ENCODE assay signal across 25 mouse cellular contexts in the genomic region with DNA sequence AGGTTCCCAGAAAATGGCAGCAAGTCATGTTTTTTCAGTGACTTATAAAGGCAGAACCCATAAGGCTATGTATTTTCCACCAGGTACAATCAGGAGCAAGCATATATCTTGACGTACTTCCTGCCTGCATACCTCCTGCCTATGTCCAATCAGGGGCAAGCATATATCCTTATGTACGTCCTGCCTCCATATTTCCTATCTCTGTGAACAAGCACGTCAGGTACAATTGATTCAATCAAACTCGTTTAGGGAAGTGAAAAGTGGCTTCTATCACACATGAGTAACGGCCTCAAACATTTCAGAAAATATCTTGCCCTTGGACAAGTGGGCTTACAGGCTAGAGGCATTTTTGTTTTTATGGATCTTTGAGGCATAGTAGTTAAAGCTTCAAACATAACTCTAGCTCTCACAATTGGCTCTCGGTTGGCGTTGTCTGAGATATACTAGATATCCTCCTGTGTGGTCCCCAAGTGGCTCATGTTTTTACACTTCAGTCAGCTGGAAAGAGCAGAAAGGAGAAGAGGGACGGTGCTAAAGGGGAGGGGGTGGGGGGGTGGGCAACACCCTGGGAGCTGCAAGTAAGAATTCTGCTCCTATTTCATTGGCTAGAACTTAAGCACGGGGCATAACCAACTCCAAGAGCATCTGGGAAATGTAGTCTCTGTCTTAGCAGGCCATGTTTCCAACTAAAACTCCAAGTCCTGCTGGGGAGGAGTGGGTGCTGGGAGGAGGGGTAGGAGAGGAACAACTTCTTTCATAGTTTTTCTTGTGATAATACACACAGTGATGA. TPM values are rescaled to one million over a fixed set of nuclear protein-coding genes. Genes with fewer than 3 reads are reported as not detected.
DNase-seq lines count a peak whose midpoint lies in the region; ATAC-seq and TF ChIP-seq lines count a peak whose summit lies in the region.
"Had no signal": no experiment of that assay in that cellular context is flagged by ENCODE, and none has a peak within 500 bp of the region (broad histone marks: within the 10 kb centered on the region; RNA-seq: fewer than 3 reads in every experiment).

No protein-coding gene starts in this region.

- TF ChIP-seq CTCF in kidney, postnatal 0 days (IDR thresholded peaks at IDR 0.05; ENCODE audit: low read depth) = no peak

- peak; percentile 74 for DNase-seq in kidney, postnatal 0 days (ENCODE audit: low spot score)
- no peak for DNase-seq in kidney, adult 11 months
- DNase-seq in B cell, adult 2 months = peak; percentile 34 to 42
- DNase-seq in ES-E14 (ENCODE audit: low read depth, low spot score) = no peak
- DNase-seq in forebrain, embryonic 11.5 days (ENCODE audit: low spot score) = no peak
- DNase-seq in thymus, adult 18-20 months = no peak
- DNase-seq: cerebellum, adult 2 months; cerebellum, postnatal 14 days; gastrocnemius, postnatal 14 days; heart, adult 11 months; kidney, postnatal 25 days; lung, embryonic 14.5 days; lung, postnatal 14 days; midbrain, embryonic 14.5 days; thymus, postnatal 14 days had no signal

- H3K36me3 ChIP-seq in kidney, postnatal 0 days (ENCODE audit: insufficient read depth, low read length) = 0 out of 2 replicates have a peak, but pooled peaks cover 7% of the 10 kb centered on the region
- no peaks in the 10 kb centered on the region for H3K36me3 ChIP-seq in ES-E14 (ENCODE audit: control insufficient read depth, insufficient read depth, low read length, poor library complexity, severe bottlenecking)
- H3K36me3 ChIP-seq in forebrain, embryonic 11.5 days (ENCODE audit: control insufficient read depth, insufficient read depth, low read length) = no peaks in the 10 kb centered on the region

- no peaks in the 10 kb centered on the region for H3K27me3 ChIP-seq in kidney, postnatal 0 days (ENCODE audit: insufficient read depth, low read length)
- H3K27me3 ChIP-seq in forebrain, embryonic 11.5 days (ENCODE audit: control insufficient read depth, insufficient read depth, low read length) = no peaks in the 10 kb centered on the region
- H3K27me3 ChIP-seq: embryonic facial prominence, embryonic 15.5 days; forebrain, embryonic 13.5 days; heart, embryonic 15.5 days; limb, embryonic 15.5 days had no signal

- H3K4me1 ChIP-seq in kidney, postnatal 0 days (replicated peaks; ENCODE audit: insufficient read depth, low read length) = no peaks in the 10 kb centered on the region
- H3K4me1 ChIP-seq in ES-E14 (ENCODE audit: control insufficient read depth in 2 of 2, insufficient read depth in 2 of 2, low read length in 2 of 2, poor library complexity in 1 of 2) = no peaks in the 10 kb centered on the region
- H3K4me1 ChIP-seq in forebrain, embryonic 11.5 days (replicated peaks; ENCODE audit: control insufficient read depth, insufficient read depth, low read length) = no peaks in the 10 kb centered on the region
- H3K4me1 ChIP-seq: embryonic facial prominence, embryonic 15.5 days; forebrain, embryonic 13.5 days; heart, embryonic 10.5 days; heart, embryonic 15.5 days; limb, embryonic 15.5 days had no signal

- H3K9me3 ChIP-seq in kidney, postnatal 0 days (replicated peaks; ENCODE audit: low read length) = no peaks in the 10 kb centered on the region
- no peaks in the 10 kb centered on the region for H3K9me3 ChIP-seq in ES-E14 (ENCODE audit: control insufficient read depth, insufficient read depth, low read depth, low read length)
- H3K9me3 ChIP-seq in forebrain, embryonic 11.5 days (ENCODE audit: control insufficient read depth, low read length) = no peaks in the 10 kb centered on the region
- H3K9me3 ChIP-seq: embryonic facial prominence, embryonic 10.5 days; embryonic facial prominence, embryonic 15.5 days; forebrain, embryonic 13.5 days; heart, embryonic 10.5 days; heart, embryonic 15.5 days; limb, embryonic 15.5 days had no signal

- ATAC-seq in kidney, postnatal 0 days (replicated peaks; ENCODE audit: low FRiP score, low read depth) = 0 out of 2 replicates have a peak, but pooled peaks have one; percentile 46
- peak; percentile 60; the same call in 1 of the 2 replicates for ATAC-seq in neutrophil, adult 5-6 weeks (ENCODE audit: extremely low read depth, insufficient number of reproducible peaks, low FRiP score, poor library complexity, severe bottlenecking)
- no peak for ATAC-seq in forebrain, embryonic 11.5 days (replicated peaks; ENCODE audit: low FRiP score)
- ATAC-seq: forebrain, embryonic 13.5 days; intestine, embryonic 16.5 days had no signal

- no peak overlapping the region for H3K4me2 ChIP-seq in kidney, postnatal 0 days (ENCODE audit: low read length)
- no peak overlapping the region for H3K4me2 ChIP-seq in forebrain, embryonic 11.5 days (ENCODE audit: low read depth, low read length, severe bottlenecking)
- H3K4me2 ChIP-seq: embryonic facial prominence, embryonic 15.5 days; forebrain, embryonic 13.5 days; heart, embryonic 15.5 days; limb, embryonic 15.5 days; lung, embryonic 14.5 days had no signal

- no peak overlapping the region for H3K27ac ChIP-seq in kidney, postnatal 0 days
- no peak overlapping the region for H3K27ac ChIP-seq in ES-E14 (ENCODE audit: insufficient read depth, low read depth, low read length, poor library complexity, severe bottlenecking)
- H3K27ac ChIP-seq in forebrain, embryonic 11.5 days (ENCODE audit: low read depth, low read length) = no peak overlapping the region
- H3K27ac ChIP-seq: embryonic facial prominence, embryonic 10.5 days; embryonic facial prominence, embryonic 15.5 days; forebrain, embryonic 13.5 days; heart, embryonic 10.5 days; heart, embryonic 15.5 days; left cerebral cortex, adult 2 months; limb, embryonic 15.5 days; liver, embryonic 14.5 days had no signal

- 53% methylated on average over 9 of the region's 9 CpGs for WGBS in kidney, postnatal 0 days
- WGBS in forebrain, embryonic 11.5 days = 85% methylated on average over 9 of the region's 9 CpGs

- in situ Hi-C loops in ES-E14 (cut with MboI; ENCODE audit: low sequenced_read_pairs in 2 of 2, unreplicated experiment in 2 of 2) = no loop called here

- no peak overlapping the region for H3K4me3 ChIP-seq in kidney, postnatal 0 days (replicated peaks; ENCODE audit: low read depth, low read length)
- no peak overlapping the region for H3K4me3 ChIP-seq in ES-E14 (ENCODE audit: insufficient read depth in 1 of 2, low read depth in 1 of 2, low read length in 2 of 2, poor library complexity in 1 of 2, severe bottlenecking in 1 of 2)
- H3K4me3 ChIP-seq in forebrain, embryonic 11.5 days (ENCODE audit: low read depth, low read length) = no peak overlapping the region
- H3K4me3 ChIP-seq: embryonic facial prominence, embryonic 10.5 days; embryonic facial prominence, embryonic 15.5 days; forebrain, embryonic 13.5 days; heart, embryonic 10.5 days; heart, embryonic 15.5 days; left cerebral cortex, adult 2 months; limb, embryonic 15.5 days had no signal

- no peak overlapping the region for H3K9ac ChIP-seq in kidney, postnatal 0 days (ENCODE audit: low read depth, low read length)
- no peak overlapping the region for H3K9ac ChIP-seq in ES-E14 (ENCODE audit: insufficient read depth, low read depth, low read length, poor library complexity, severe bottlenecking)
- H3K9ac ChIP-seq in forebrain, embryonic 11.5 days (ENCODE audit: low read length) = no peak overlapping the region
- H3K9ac ChIP-seq: embryonic facial prominence, embryonic 15.5 days; forebrain, embryonic 13.5 days; heart, embryonic 15.5 days; limb, embryonic 15.5 days; liver, embryonic 14.5 days; lung, embryonic 14.5 days had no signal

TF ChIP-seq in ES-E14, 5 proteins besides CTCF, POLR2A, EP300 and RAD21:
- TF ChIP-seq MAFK (IDR thresholded peaks at IDR 0.05; ENCODE audit: insufficient read depth, low read depth, low read length) = no peak
- peak; percentile 29; the same call in 1 of the 2 replicates for TF ChIP-seq HCFC1 (IDR thresholded peaks at IDR 0.05; ENCODE audit: borderline replicate concordance, insufficient read depth, low read length)

RNA-seq across cellular contexts. Expression of a gene that starts 28.9 kb away (rescaled TPM):
- polyA plus RNA-seq in kidney, postnatal 0 days (2015; fragmentation: Nextera tagmentation; extraction: Ambion mirVana) = 14.1 and 18.2 TPM in 2 replicates
- 9.4 and 13.3 TPM in 2 replicates for total RNA-seq in ES-E14 (2012; rRNA removed)
- total RNA-seq in neutrophil, adult 5-6 weeks (2017) = 36.4 and 46.4 TPM in 2 replicates
- polyA plus RNA-seq in forebrain, embryonic 11.5 days (2014; fragmentation: Nextera tagmentation; extraction: Ambion mirVana) = 40.4 and 43.3 TPM in 2 replicates

Comparison
In these comparisons a context has a peak if more than half of its experiments do, and no peak if none do; other contexts are left out.
1. DNase-seq: peak in kidney, postnatal 0 days (single experiment) and B cell, adult 2 months (2 of 2); none in kidney, adult 11 months (single experiment), ES-E14 (single experiment), forebrain, embryonic 11.5 days (single experiment) and thymus, adult 18-20 months (0 of 2).